Mouse (Mus musculus) common myeloid progenitor, adult 5-6 weeks (primary cell): Measurements from ENCODE around the gene Fermt3. TPM values are rescaled to one million over a fixed set of nuclear protein-coding genes. Genes with fewer than 3 reads are reported as not detected.
"Not testable (repeated sequence)": the region's sequence is repeated elsewhere in the genome, so short reads cannot be mapped to it uniquely, and the experiment has no call there.

Experiments used
- ATAC-seq: replicated peaks from 2 replicates; pipeline ENCODE4 v1.8.0; 2016; ENCODE audit warnings: low read depth, mild to moderate bottlenecking, moderate TSS enrichment, inconsistent platforms; ENCODE audit not compliant: poor library complexity, severe bottlenecking
- total RNA-seq: library from RNA; stranded (forward); fragments of 200-1000, 187-1606 nt; gene quantifications from 2 replicates; pipeline ENCODE4 v1.2.3, GENCODE M21; 2017

Gene Fermt3
- total RNA-seq, 1 experiment from 2014 or later = 234 TPM

DNA sequence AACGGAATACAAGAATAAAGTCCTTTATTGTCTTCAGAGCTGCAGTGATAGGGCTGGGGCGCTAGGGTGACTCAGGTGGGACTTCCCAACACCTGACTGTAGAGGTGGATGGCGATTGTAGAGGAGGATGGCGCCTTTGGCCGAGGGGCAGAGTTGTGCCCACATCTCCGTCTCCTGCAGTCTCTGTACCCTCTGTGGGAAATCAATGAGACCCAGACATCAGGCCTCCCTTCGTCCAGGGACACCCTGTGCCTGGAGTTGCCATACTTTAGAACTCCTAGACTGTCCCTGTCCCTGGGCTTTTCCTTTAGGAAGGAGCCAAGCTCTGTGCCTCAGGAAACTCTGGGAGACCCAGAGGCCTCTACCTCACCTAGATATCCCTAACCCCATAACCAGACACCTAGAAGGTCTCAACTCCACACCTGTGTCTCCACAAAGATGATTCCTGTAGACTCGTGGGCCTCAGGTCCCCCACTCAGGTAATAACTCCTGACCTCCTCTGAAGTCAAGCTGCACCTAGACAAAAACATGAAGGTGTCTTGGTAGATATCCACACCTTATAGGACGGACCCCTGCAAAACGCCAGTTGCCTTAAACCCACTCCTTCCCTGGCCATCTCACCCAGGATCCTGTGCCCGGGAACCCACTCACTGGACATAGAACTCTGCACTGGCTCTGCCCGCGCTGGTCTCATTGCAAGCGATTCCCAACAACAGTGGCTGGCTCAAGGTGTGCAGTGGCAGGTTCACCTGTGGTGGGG lies 26.1 kb downstream of the Fermt3 start:
- ATAC-seq = no peak

DNA sequence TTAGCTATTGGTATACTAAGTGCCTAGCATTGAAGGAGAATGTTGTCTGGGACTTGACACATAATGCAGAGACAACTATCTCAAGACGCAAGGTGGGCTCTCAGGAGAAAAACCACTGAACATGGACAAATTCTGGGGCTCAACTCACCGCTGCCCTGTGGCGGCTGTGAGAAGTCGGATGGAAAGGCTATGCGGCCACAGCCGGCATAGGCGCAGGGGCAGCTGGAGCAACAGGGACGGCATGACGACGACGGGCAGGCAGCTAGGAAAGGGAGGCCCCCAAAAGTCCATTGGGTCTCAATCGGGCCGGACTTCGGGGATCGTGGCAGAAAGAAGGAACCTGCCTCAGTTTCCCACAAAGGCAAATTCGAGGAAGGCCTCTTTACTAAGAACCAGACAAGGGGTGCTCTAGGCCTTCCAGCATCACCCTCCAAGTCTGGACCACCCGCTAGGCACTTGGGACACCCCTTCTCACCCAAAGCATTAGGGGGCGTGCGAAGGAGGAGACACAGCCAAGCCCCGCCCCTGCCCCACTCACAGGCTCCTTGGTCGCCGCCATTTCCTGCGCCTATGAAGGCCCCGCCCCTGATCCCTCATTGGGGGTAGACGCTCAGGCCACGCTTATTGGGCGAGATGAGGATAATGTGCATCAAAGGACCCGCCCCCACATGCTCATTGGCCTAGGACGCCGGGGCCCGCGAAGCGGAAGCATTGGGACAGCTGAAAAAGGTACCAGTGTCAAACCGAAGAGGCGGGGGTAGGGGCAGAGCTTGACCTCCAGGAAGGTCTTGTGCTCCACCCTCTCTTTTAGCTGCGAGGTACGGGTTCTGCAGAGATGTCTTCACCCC lies 27.0 kb downstream of the Fermt3 start, which contains the start of gene Dnajc4:
TSS of gene Dnajc4 (minus strand) at position 562 of the 848 bp plus-strand sequence.
- peak; percentile 91 for ATAC-seq

DNA sequence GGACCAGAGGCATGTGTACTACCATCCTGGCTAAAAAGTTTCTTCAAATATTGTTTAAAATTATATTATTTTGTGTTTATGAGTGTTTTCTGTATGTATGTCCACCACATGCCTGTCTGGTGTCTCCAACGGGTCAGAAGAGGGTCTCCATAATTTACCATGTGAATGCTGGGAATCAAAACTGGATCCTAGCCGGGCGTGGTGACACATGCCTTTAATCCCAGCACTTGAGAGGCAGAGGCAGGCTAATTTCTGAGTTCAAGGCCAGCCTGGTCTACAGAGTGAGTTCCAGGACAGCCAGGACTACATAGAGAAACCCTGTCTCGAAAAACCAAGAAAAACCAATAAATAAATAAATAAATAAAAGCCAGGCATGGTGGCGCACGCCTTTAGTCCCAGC lies 28.1 kb downstream of the Fermt3 start:
- ATAC-seq = not testable (repeated sequence)

DNA sequence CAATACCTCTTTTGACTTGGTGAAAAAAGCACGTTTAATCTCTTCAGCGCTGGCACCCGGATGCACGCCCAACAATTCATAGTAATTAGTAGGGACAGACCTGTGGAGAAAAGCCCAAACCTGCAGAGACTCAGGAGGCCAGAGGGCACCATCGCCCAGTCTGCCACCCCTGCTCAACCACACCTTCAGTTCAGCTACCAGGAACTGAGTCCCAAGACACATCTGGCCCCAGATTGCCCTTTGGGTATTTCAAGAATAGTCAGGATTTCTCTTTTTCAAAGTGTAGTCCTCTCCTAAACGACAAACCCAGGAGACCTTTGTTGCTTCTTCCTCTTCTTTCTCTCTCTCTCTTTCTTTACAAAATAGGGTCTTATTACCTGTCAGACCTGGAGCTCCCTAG lies 28.6 kb downstream of the Fermt3 start:
- ATAC-seq = no peak

DNA sequence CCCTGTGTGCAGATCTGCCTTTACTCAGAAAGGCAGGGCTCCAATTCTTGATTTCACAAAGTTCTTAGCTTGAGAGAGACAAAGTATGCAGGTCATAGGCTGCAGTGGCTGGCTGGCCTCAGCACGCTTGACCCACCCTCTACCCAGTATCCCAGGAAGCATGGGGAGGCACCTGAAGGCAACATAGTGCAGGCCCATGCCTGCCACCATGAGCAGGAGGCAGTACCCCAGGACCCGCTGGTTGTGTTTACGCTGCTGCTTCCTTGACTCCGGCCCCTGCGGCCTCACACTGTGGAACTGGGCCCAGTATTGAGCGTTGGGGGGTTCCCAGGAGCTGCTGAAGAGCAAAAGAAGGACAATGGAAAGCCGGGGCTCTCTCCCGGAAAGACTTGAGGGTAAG lies 30.0 kb downstream of the Fermt3 start:
- ATAC-seq = no peak

DNA sequence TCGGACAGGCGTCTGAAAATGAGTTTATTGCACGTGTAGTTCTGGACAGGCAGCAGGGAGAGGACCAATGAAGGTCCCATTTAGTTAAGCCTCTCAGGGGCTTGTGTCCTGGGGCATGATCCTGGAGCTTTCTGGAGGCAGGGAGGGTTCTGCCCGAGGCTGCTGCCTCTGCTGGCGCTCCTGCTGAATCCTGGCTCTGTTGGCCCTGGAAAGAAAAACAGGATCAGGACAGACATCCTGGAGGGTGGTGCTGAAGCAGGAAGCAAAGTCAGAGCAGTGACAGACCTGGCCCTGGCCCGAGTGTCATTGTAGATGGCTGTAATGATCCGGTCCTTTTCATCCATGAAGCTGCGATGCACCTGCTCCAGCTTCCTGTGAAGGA lies 31.4 kb downstream of the Fermt3 start:
- ATAC-seq = no peak

DNA sequence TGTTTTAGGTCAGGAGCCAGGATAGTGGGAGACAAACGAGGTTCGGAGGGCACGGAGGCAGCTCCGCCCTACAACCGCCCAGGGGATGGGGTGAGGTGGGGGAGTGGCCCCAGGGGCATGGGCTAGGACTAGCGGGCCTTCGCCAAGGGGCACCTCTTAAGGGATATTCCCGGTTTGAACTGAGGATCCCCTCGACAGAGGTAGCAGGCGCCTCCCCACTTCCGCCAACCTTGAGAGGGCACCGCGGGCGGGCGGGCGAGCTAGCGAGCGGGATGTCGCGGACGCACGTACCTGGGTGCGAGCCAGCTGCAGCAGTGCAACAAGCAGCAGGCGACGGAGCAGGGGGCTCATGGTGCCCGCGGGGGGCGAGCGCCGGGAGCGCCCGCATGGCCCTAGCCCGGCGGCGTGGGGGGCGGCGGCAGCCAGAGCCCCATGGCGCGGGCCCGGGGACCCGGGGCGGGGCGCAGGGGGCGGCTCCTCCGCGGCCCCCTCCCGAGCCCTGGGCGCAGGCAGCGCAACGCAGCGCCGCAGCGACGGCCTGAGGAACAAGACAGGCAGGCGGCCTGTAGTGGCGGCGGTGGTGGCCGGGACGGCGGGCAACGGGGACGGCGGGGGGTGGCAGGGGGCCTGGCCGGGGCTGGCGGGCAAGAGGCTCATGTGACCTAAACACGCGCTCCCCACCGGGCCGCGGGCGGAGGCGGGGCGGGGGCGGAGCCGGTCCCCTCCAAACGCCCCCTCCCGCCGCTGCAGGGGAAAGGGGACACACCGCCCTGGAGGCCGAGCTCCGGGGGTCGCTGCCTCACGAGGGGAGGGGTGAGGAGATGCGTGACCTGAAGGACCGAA lies 32.0 kb downstream of the Fermt3 start, which contains the start of gene Vegfb:
TSS of gene Vegfb (minus strand) at position 591 of the 843 bp plus-strand sequence.
- ATAC-seq = peak; percentile 27

DNA sequence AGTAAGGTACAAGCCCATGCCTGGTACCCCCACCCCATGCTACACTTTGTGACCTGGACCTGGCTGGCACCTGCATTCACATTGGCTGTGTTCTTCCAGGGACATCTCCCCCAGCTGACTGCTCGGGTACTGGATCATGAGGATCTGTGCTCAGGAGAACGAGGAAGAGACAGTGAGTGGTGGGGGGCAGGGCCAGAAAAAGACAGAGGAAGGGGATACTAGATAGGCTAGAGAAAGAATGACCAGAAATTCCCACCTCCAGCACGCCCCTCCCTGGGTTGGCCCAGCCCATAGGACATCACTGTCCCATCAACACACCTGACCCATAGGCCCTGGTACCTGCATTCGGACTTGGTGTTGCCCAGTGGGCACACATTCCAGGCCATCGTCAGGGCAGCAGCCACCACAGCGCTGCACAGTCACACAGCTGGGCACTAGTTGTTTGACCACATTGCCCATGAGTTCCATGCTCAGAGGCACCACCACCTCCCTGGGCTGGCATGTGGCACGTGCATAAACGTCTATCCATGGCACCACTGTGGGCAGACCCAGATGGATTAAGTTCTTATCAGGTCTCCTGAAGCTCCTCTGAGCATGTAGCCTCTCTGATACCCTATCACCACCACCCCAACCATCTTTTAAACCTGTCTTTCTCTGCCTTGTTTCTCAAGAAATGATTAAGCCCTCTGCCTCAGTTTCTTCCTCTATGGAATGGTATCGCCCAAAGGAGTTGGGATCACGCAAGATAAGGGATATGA lies 33.1 kb downstream of the Fermt3 start:
- no peak for ATAC-seq

DNA sequence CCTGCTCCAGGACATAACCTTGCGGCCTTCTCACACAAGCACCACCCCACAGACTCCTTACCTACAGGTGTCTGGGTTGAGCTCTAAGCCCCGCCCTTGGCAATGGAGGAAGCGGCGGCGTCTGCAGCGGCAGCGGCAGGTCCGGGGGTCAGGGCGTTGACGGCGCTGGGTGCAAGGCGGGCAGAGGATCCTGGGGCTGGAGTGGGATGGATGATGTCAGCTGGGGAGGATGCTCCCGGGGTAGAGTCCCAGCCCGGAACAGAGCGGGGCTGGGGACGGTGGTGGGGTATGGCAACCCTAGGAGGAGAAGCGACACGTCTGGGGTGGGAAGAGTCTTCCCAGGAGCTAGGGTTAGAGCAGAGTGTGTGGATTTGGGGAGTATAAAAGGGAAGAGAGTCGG lies 34.0 kb downstream of the Fermt3 start:
- ATAC-seq = no peak

DNA sequence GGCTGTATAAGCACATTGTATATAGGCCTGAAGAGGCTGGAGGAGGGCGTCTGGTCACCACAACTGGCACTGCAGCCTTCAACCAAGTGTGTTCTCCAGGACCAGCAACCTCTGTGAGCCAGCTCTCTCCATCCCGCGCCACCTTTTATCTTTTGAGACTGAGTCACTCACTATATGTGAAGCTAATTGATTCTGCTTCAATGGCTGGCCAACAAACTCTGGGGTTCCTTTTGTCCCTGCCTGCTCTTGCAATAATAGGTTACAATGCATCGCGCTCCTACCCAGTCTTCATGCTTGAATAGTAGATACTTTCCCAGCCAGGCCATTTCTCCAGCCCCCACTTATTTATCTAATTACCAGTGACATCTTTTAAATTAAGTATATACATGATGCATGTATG lies 35.6 kb downstream of the Fermt3 start:
- no peak for ATAC-seq

DNA sequence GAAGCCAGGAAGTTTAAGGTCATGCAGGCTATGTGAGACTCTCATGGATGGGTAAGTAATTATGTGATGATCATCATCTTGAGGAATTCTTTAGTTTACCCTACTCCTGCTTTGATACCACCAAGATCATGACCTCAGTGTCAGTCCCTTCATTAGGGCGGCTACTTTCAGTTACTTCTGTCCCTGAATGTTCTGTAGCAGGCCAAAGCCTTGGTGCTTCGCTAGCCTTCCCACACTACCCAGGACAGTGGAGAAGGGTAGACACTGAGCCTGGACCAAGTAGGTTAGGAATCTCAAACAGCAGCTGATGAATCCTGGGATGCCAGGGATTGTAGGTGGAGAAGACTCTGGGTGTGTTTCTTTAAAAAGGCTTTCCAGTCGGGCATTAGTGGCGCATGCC lies 37.8 kb downstream of the Fermt3 start:
- no peak for ATAC-seq

DNA sequence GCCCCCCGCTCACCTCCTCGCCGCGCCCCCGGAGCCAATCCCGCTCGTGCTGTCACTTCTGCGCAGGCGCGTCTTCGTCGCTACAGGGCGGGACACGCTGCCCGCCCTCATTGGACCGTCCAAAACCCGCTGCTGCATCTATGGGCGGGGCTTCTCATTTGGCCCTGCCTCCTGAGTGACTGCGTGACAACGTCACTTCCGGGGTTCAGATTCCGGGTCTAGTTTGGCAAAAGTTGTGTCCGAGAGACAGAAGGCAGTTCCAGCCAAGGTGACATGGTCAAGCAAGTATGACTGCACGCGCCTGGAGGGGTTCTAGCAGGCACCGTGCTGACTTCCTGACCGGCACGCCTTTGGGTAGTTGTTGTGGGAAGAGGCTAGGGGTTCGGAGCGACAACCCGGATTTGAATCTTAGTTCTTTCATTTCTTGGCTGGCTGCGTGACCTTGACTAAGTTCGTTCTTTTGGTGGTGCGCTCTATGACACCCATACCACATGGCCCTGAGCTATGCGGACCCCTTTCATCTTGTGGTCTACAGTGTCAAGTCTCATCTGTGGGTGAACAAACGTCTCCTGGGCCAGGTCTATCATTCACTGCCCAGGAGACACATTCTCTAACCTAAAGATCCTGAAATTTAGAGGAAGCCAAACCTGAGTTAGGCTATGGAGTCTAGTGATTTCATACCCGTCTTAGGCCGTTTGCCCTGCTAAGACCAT lies 38.7 kb downstream of the Fermt3 start, which contains the start of gene Fkbp2:
TSS of gene Fkbp2 (minus strand) at position 121 of the 713 bp plus-strand sequence.
- ATAC-seq = peak; percentile 53

DNA sequence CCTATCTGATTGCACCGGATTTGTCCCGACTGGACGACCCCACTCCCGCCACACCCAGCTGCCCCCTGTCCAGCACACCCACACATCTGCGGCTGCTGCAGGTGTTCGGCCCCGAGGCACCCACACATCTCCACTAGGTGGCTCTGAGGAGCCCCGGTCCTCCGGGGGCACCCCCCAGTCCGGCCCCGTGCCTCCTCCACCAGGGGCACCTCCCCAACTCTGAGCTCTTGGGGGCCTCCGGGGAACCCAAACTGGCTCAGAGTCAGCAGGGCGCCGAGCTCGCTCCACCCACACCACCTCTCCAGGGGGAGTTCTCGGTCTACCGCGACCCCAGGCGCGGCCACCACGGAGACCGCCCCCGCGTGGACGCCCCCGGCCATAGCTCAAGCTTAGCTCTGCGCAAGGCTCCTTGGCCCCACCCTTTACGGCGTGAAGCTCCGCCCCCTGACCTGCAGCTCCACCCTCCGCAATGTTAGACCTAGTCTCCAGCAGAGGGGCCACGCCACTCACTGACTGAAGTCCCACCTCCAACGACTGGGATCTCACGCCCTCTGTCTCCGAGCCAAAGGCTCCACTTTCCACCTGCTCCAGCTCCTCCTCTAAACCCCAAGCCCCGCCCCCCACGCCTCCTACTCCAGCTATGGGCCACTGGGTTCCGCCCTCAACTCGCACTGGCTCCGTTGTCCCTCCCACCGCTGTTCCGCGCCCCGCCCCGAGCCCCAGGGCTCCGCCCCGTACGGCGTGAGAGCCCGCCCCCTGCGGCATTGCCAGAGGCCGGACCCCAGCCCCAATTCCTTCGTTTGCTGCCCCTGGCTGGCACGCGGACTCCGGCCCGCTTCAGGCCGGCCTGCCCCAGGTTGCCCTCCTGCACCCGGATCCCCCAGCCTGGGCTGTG lies 39.5 kb downstream of the Fermt3 start:
- ATAC-seq = peak; percentile 79

DNA sequence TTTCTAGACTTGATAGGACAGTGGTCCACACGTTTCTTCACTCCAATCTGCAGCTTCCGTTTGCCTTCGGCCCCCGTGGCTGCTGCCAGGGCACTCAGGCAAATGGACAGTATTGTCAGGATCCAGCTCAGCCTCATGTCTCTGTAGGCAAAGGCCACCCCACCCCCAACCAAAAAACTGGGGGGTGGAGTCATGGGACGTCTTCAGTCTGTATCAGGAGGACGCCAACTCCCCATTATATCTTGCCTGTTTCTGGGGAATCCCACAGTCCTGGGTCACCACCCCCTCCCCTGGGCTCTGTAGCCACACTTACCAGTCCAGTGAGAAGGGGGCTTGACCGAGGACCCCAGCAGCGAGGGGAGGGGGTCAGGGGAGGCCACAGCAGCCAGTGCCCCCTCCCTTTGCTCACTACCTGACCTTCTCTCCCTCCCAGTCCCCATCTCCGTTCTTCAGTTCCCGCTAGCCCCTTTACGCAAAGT lies 40.2 kb downstream of the Fermt3 start:
- ATAC-seq = no peak

DNA sequence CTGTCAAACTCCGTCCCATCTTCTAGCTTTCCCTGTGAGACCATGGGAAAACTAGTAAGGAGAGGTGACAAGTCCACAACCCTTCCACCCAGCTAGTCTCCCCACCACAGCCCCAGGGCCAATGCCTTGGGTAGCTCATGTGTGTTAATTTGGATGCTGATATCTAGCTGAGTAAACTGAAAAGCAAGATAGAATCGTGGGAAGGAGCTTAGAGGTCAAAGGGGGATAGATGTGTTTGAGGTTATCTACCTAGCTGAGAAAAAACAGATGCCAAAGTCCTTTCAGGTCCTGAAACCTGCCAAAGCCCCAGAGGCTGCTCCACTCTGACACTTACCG lies 40.7 kb downstream of the Fermt3 start:
- no peak for ATAC-seq

DNA sequence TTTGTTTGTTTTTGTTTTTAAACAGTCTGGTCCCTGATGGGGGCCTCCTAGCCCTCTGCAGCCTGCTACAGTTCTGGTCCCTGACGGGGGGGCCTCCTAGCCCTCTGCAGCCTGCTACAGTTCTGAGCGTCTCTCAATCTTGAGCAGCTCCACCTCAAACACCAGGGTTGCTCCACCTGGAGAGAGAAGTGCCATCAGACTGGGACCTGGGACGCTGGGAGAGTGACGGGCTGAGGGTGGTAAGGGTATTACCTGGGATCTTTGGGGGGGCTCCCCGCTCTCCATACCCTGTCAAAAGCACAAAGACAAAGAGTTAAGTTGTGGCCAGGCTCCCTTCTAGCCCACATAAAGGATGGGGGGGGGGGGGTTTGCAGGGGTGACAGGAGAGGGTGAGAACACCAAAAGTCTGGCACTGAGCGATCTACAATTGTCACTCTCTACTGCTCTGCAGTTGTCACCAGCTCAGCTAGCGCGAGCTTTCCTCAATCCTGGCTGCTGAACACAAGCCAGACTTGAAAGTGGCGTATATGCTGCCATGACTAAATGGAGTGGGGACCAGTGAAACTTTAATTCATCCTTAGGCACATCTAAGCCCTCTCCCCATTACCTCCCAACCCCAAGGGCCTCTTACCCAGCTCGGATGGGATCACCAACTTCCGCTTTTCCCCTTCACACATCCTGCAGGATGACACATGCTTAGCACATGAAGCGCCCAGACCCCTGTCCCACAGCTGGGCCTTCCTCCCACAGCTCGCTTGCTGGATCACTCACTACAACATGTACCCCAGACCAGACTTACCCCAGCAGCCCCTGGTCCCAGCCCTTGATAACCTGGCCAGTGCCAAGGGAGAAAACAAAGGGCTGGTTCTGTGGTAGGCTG lies 41.3 kb downstream of the Fermt3 start:
- no peak for ATAC-seq
